Comparison of ENCODE assay signal across 27 mouse cellular contexts in genomic region chr14:91656011-91656410, GRCm38 (mm10).
DNase-seq lines count a peak whose midpoint lies in the region; ATAC-seq and TF ChIP-seq lines count a peak whose summit lies in the region.
"Had no signal": no experiment of that assay in that cellular context is flagged by ENCODE, and none has a peak within 500 bp of the region (broad histone marks: within the 10 kb centered on the region; RNA-seq: fewer than 3 reads in every experiment).

No protein-coding gene starts in this region.

- no peaks in the 10 kb centered on the region for H3K4me1 ChIP-seq in ES-Bruce4 (ENCODE audit: control insufficient read depth, insufficient read depth, low read length)
- peaks cover 0 to 6% of the 10 kb centered on the region in 2 experiments; a peak in 1 of 4 replicates for H3K4me1 ChIP-seq in ES-E14 (ENCODE audit: control insufficient read depth in 2 of 2, insufficient read depth in 2 of 2, low read length in 2 of 2, poor library complexity in 1 of 2)
- H3K4me1 ChIP-seq in midbrain, postnatal 0 days (ENCODE audit: insufficient read depth, low read length) = no peaks in the 10 kb centered on the region
- H3K4me1 ChIP-seq in thymus, adult 2 months (replicated peaks; ENCODE audit: control insufficient read depth, insufficient read depth, low read length) = no peaks in the 10 kb centered on the region
- H3K4me1 ChIP-seq: embryonic facial prominence, embryonic 13.5 days; embryonic facial prominence, embryonic 15.5 days; forebrain, embryonic 10.5 days; forebrain, embryonic 12.5 days had no signal

- peak; percentile 95 for TF ChIP-seq EP300 in ES-Bruce4 (IDR thresholded peaks at IDR 0.05; ENCODE audit: insufficient read depth, low read depth, low read length)

- H3K27me3 ChIP-seq in ES-Bruce4 (ENCODE audit: control insufficient read depth, insufficient read depth, low read length, poor library complexity, severe bottlenecking) = no peaks in the 10 kb centered on the region
- H3K27me3 ChIP-seq in midbrain, postnatal 0 days (ENCODE audit: insufficient read depth, low read length) = no peaks in the 10 kb centered on the region
- no peaks in the 10 kb centered on the region for H3K27me3 ChIP-seq in thymus, adult 2 months (ENCODE audit: control insufficient read depth, insufficient read depth, low read length)
- H3K27me3 ChIP-seq: CH12.LX; embryonic facial prominence, embryonic 13.5 days; embryonic facial prominence, embryonic 15.5 days; forebrain, embryonic 12.5 days had no signal

- no peak for ATAC-seq in midbrain, postnatal 0 days (ENCODE audit: low FRiP score)
- ATAC-seq: activated CD4-positive, CD25-positive, alpha-beta regulatory T cell, adult 4 months; CD4-positive, CD25-positive, alpha-beta regulatory T cell, adult 4 months; forebrain, embryonic 14.5 days; forebrain, postnatal 0 days had no signal

- no peak for TF ChIP-seq CTCF in ES-Bruce4 (IDR thresholded peaks at IDR 0.05; ENCODE audit: low read depth, low read length)
- TF ChIP-seq CTCF in midbrain, postnatal 0 days (IDR thresholded peaks at IDR 0.05) = no peak
- TF ChIP-seq CTCF in thymus, adult 2 months (IDR thresholded peaks at IDR 0.05; ENCODE audit: borderline replicate concordance, control insufficient read depth, extremely low read depth, insufficient read depth, low read length, poor library complexity) = no peak

- no peak overlapping the region for H3K4me2 ChIP-seq in midbrain, postnatal 0 days (ENCODE audit: low read depth, low read length, poor library complexity, severe bottlenecking)
- H3K4me2 ChIP-seq: embryonic facial prominence, embryonic 13.5 days; embryonic facial prominence, embryonic 15.5 days; forebrain, embryonic 12.5 days had no signal

- TF ChIP-seq POLR2A in ES-Bruce4 (IDR thresholded peaks at IDR 0.05; ENCODE audit: insufficient read depth, low read length) = no peak
- no peak for TF ChIP-seq POLR2A in thymus, adult 2 months (IDR thresholded peaks at IDR 0.05; ENCODE audit: control insufficient read depth, extremely low read depth, insufficient read depth, low read length, poor library complexity)

- H3K36me3 ChIP-seq in ES-Bruce4 (ENCODE audit: control insufficient read depth, insufficient read depth, low read length, poor library complexity, severe bottlenecking) (no peaks in the 10 kb centered on the region), ES-E14 (ENCODE audit: control insufficient read depth, insufficient read depth, low read length, poor library complexity, severe bottlenecking) (no peaks in the 10 kb centered on the region)
- H3K36me3 ChIP-seq in midbrain, postnatal 0 days (ENCODE audit: insufficient read depth, low read length) = no peaks in the 10 kb centered on the region
- H3K36me3 ChIP-seq in thymus, adult 2 months (ENCODE audit: control insufficient read depth, insufficient read depth, low read length) = no peaks in the 10 kb centered on the region
- H3K36me3 ChIP-seq: embryonic facial prominence, embryonic 13.5 days; embryonic facial prominence, embryonic 15.5 days; forebrain, embryonic 10.5 days; forebrain, embryonic 12.5 days had no signal

- in situ Hi-C loops in ES-E14 (cut with MboI; ENCODE audit: low sequenced_read_pairs in 2 of 2, unreplicated experiment in 2 of 2) = no loop called here

- 88% methylated on average over 1 of the region's 1 CpGs for WGBS in midbrain, postnatal 0 days
- WGBS in thymus, adult 2 months = 83% methylated on average over 1 of the region's 1 CpGs

- H3K27ac ChIP-seq in ES-Bruce4 (ENCODE audit: insufficient read depth, low read length) = peak overlapping the region; percentile 95
- H3K27ac ChIP-seq in ES-E14 (ENCODE audit: insufficient read depth, low read depth, low read length, poor library complexity, severe bottlenecking) = peak overlapping the region; percentile 82
- H3K27ac ChIP-seq in midbrain, postnatal 0 days (ENCODE audit: low read depth, low read length) = no peak overlapping the region
- no peak overlapping the region for H3K27ac ChIP-seq in thymus, adult 2 months (ENCODE audit: control insufficient read depth, insufficient read depth, low read length)
- H3K27ac ChIP-seq: embryonic facial prominence, embryonic 13.5 days; embryonic facial prominence, embryonic 15.5 days; forebrain, embryonic 10.5 days; forebrain, embryonic 12.5 days had no signal

- H3K4me3 ChIP-seq in ES-Bruce4 (ENCODE audit: low read depth, low read length) (no peak overlapping the region), ES-E14 (ENCODE audit: insufficient read depth in 1 of 2, low read depth in 1 of 2, low read length in 2 of 2, poor library complexity in 1 of 2, severe bottlenecking in 1 of 2) (no peak overlapping the region)
- no peak overlapping the region for H3K4me3 ChIP-seq in midbrain, postnatal 0 days (ENCODE audit: low read depth, low read length)
- no peak overlapping the region for H3K4me3 ChIP-seq in thymus, adult 2 months (ENCODE audit: control insufficient read depth, insufficient read depth, low read length)
- H3K4me3 ChIP-seq: embryonic facial prominence, embryonic 13.5 days; embryonic facial prominence, embryonic 15.5 days; erythroblast, embryonic 14.5 days; forebrain, embryonic 10.5 days; forebrain, embryonic 12.5 days had no signal

- H3K9ac ChIP-seq in ES-Bruce4 (ENCODE audit: low read depth, poor library complexity, severe bottlenecking) (no peak overlapping the region), ES-E14 (ENCODE audit: insufficient read depth, low read depth, low read length, poor library complexity, severe bottlenecking) (no peak overlapping the region)
- no peak overlapping the region for H3K9ac ChIP-seq in midbrain, postnatal 0 days (replicated peaks; ENCODE audit: low read length, poor library complexity, severe bottlenecking)
- H3K9ac ChIP-seq: embryonic facial prominence, embryonic 13.5 days; embryonic facial prominence, embryonic 15.5 days; forebrain, embryonic 12.5 days; forebrain, postnatal 0 days had no signal

- peak; percentile 68 for DNase-seq in ES-E14 (ENCODE audit: low read depth, low spot score)
- DNase-seq in WW6 (ENCODE audit: low read depth, low spot score) = peak; percentile 45
- DNase-seq in adipocyte (ENCODE audit: low spot score) = no peak
- no peak for DNase-seq in midbrain, postnatal 0 days (ENCODE audit: low spot score)
- DNase-seq in thymus, adult 2 months = no peak
- DNase-seq: adrenal gland, adult 2 months; adrenal gland, postnatal 10 days; adrenal gland, postnatal 25 days; B cell, adult 2 months; cerebellum, adult 11 months; cerebellum, adult 18-20 months; cerebellum, adult 8-10 months; cerebellum, adult 9-11 months; cerebellum, postnatal 14 days; cerebellum, postnatal 36 days; embryo, embryonic 11 days; forebrain, postnatal 0 days had no signal

- H3K9me3 ChIP-seq in ES-Bruce4 (replicated peaks; ENCODE audit: control insufficient read depth, insufficient read depth, low read length, poor library complexity, severe bottlenecking) (no peaks in the 10 kb centered on the region), ES-E14 (ENCODE audit: control insufficient read depth, insufficient read depth, low read depth, low read length) (no peaks in the 10 kb centered on the region)
- no peaks in the 10 kb centered on the region for H3K9me3 ChIP-seq in midbrain, postnatal 0 days (ENCODE audit: low read length)
- H3K9me3 ChIP-seq: embryonic facial prominence, embryonic 13.5 days; embryonic facial prominence, embryonic 15.5 days; forebrain, embryonic 10.5 days; forebrain, embryonic 12.5 days had no signal

TF ChIP-seq in ES-E14, 5 proteins besides CTCF, POLR2A, EP300 and RAD21:
- TF ChIP-seq MAFK (IDR thresholded peaks at IDR 0.05; ENCODE audit: insufficient read depth, low read depth, low read length) (no peak), CHD2 (IDR thresholded peaks at IDR 0.05; ENCODE audit: low read depth, low read length) (no peak), HCFC1 (IDR thresholded peaks at IDR 0.05; ENCODE audit: borderline replicate concordance, insufficient read depth, low read length) (no peak), ZNF384 (IDR thresholded peaks at IDR 0.05; ENCODE audit: low read depth, low read length) (no peak), ZC3H11A (IDR thresholded peaks at IDR 0.05; ENCODE audit: borderline replicate concordance, low read depth, low read length) (no peak)
TF ChIP-seq in ES-E14: peak in this region for 0.

Comparison
In these comparisons a context has a peak if more than half of its experiments do, and no peak if none do; other contexts are left out.
1. H3K27ac ChIP-seq: peak in ES-Bruce4 (single experiment) and ES-E14 (single experiment); none in midbrain, postnatal 0 days (single experiment) and thymus, adult 2 months (single experiment).
2. DNase-seq: peak in ES-E14 (single experiment) and WW6 (single experiment); none in adipocyte (single experiment), midbrain, postnatal 0 days (single experiment) and thymus, adult 2 months (single experiment).